Mouse (Mus musculus) lung, postnatal 0 days (tissue): ENCODE measurements at regions not wholly inside any gene's neighbourhood (a gene's known extent, or its start where the extent isn't known, plus 50 kb on each side); places are given as distances from the start of the nearest gene placed in this dataset.

Experiments
- CTCF ChIP-seq: IDR thresholded peaks from 2 replicates; pipeline ENCODE4 v1.5.1; 2016; ENCODE audit warnings: antibody characterized with exemption, mild to moderate bottlenecking
- EP300 ChIP-seq: IDR thresholded peaks from 2 replicates; pipeline ENCODE4 v1.6.1; 2016; ENCODE audit warnings: antibody characterized with exemption, mild to moderate bottlenecking, control low read depth

DNA sequence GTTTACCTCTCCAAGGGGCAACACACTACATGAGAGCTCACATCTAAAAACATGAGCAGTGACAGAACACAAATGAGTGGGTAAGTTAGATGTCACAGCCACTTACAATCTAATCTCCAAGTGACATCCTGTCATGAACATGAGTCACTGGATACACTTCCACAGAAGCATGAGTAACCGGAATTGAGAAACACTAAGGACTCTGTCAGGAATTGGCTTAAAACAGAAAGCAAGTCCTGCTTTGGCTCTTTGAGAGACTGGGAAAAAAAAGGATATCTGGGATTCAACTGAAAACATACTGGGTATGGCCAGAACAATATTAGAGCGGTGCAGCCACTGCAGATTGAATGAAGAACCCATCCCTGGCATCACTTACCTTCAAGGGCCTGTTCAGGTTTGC lies 506.0 kb upstream of the Grm7 start:
- no peak for TF ChIP-seq CTCF
- no peak for TF ChIP-seq EP300
